Mouse (Mus musculus): ENCODE measurements around the gene Tmem132b.

DNA sequence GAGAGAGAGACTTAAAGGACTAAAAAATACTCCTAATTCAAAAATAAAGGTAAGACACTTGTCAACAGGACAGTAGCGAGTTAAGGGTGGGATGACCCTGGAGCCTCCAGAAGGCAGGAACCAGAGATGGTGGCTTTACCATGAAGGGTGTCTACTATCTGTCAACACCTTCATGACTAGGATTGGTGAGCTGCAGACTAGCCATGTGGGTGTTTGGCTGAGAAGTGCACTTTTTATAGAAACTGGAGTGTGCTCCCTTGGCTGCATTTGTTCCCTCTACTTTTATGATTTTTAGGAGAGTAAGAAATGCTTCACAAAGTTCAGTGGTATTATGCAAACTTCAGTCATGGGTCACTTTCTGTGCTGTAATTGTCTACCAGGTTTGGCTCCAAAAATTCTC lies 304.3 kb downstream of the Tmem132b start:
- no peak for TF ChIP-seq CTCF (IDR thresholded peaks at IDR 0.05; ENCODE audit: low read depth)
- no peak for TF ChIP-seq EP300 (IDR thresholded peaks at IDR 0.05; ENCODE audit: low read depth)

All from liver, postnatal 0 days (tissue).